Mouse (Mus musculus): ENCODE results near the gene Rbfox3.

Gene Rbfox3

DNA sequence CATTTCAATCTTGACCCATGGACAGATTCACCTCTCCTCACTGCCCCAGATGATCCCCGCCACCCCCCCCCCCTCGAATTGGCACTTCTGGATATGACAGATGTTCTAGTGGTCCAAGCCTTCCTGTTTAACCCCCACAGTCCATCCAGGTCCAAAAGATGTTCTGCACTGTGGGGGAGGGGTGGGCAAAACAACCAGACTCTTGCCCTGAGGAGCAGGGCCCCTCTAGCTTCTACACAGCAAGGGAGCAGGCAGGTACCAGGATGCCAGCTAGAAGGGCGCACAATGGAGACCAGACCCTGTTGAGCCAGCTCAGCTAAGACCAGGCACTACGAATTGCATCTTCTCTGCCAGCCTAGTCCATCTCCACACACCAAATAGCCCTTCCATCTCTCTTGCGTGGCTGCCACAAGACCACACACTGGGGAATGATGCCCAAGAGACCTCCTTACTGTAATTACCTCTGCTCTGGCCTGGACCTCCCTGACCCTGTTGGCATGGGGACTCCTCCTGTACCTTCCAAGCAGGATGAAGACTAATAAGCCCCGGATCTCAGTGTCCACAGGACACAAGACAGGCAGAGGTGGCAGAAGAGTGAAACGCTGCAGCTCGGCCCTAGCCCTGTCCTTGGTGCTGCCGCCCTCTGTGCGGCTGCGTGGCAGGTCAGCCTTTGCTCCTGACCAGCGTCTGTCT lies 5.1 kb downstream of the Rbfox3 start:
- no peak for DNase-seq (ENCODE audit: low spot score in 2 of 2)

DNA sequence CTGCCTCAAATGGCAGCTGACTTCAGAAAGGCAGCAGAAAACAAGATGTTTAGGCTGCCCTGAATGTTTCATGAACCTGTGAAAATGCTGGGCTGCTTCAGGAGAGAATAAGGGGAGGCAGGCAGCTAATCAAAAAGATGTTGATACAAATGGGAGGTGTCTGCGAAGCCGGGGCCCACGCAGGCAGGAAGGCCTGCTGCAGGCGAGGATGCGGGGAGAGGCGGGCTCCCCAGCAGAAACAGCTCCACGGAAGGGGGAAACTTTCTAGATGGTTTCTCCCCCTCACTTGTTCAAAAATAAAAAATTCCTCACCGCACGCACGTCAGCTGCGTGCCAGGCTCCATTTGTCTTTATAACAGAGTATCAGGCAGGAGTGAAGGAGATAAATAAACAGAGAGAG lies 5.7 kb downstream of the Rbfox3 start:
- DNase-seq (ENCODE audit: low spot score in 2 of 2), result no peak

DNA sequence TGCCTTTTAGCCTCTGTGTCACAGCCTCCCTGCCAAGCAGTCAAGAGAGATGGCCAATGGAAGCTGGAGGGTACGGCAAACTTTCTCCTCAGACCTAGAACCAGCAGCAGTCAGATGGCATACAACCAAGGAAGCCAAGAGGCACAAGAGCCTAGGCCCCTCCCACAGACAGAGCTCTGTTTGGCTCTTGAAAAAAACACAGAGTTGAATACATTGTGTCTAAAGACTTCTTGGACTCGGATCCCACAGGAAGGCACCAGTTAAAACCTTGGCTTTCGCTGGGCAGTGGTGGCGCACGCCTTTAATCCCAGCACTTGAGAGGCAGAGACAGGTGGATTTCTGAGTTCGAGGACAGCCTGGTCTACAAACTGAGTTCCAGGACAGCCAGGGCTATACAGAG lies 7.1 kb downstream of the Rbfox3 start:
- DNase-seq (ENCODE audit: low spot score in 2 of 2), result no peak

DNA sequence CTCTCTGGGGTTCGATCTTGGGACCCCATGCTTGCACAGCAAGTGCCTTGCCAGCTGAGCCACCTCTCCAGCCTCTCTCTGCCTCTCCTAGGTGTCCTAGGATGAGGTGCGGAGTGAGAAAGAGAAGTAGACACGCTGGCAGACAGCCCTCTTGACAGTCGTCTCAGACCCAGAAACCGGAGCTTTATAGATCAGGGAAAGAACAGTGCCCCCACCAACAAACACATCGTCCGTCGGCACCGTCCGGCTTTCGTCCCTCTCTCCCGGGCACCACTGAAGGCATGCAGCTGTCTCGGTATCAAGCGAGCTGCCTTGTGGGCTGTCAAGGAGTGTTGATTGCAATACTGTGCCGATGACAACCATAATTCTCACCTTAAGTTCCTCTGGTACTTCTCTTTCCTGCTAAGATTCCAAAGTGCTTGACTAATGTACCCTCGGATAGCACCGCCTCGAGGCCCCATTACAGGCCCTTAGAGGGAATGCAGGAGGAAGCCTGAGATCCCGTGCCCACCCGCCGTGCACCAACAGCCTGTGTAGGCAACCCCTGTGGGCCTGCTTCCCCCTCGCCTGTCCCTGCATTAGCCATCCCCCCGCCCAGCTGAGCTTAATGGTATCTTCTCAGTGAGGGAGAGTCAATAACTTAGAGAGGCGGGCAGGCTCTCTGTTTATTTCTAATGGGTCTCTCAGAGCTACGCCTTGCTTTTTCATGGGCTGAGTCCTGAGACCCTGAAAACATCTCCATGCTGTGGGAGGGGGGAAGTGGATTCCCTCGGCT lies 11.4 kb downstream of the Rbfox3 start:
- DNase-seq (ENCODE audit: low spot score in 2 of 2), result no peak

DNA sequence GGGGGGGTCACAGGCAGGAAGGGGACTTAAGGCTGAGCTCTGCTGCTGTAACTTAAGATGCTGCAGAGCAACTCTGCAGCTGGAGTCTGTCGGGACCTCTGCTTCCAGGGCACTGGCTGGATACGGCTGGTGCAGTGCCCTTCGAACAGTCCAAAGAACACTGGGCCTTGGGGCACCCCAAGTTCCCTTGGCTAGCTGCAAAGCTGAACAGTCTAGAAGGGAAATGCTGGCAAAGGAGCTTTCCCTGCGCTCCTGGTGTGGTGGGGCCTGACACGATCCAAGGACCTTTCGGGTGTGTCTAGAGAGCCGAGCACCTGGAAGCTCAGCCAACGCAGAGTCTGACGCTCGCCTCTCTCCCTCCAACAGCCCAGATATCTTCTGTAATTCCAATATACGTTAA lies 12.8 kb downstream of the Rbfox3 start:
- no peak for DNase-seq (ENCODE audit: low spot score in 2 of 2)

DNA sequence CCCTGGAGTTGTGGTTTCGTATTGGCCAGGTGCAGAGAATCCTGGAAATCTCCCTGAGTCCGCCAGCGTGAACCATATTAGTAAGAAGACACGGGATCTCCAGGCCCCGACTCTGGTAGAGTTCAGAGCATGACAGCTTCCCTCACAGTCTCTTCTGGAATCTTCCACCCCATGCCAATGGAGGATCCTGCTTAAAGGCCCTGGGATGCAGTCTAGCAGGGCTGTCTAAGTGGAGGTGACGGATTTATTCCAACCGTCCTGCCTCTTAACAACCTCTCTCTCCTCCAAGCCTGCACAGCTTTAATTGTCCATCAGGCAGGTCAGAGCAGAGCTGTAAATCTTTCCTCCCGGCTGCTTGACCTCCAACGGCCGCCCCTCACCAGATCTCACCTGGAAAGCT lies 13.2 kb downstream of the Rbfox3 start:
- DNase-seq (ENCODE audit: low spot score in 2 of 2), result no peak

DNA sequence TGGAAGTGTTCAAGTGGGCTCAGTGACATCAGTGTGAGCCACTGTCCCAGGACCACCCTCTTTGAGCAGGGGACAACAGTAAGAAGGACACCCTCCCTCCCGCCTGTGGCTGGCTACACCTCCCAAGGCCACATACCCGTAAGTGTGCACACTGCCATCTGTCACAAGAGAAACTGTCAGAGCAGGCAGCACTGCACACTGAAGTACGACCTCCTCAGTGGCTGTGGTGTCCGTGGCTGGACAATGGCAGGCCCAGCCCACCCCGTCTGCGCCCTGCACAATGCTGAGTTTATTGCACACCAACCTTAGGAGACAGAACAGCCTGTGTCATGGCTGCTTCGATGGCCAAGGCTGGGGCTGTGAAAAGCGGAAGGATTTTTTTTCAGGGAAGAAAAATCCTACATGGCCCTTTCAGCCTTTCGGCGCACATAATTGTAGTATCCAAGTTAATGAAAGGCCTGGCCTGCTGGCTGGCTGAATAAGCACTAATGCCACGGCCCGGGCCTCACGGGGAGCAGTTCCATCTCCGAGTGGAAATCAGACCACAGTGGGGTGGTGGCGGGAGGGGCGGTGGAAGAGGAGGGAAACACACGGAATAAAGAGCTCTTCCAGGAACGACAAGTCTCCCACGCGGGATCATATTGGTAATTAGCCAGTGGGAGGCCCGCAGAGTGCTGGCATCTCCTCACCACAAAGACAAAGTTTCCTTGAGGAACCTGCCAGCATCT lies 14.1 kb downstream of the Rbfox3 start:
- DNase-seq (ENCODE audit: low spot score in 2 of 2), result no peak

DNA sequence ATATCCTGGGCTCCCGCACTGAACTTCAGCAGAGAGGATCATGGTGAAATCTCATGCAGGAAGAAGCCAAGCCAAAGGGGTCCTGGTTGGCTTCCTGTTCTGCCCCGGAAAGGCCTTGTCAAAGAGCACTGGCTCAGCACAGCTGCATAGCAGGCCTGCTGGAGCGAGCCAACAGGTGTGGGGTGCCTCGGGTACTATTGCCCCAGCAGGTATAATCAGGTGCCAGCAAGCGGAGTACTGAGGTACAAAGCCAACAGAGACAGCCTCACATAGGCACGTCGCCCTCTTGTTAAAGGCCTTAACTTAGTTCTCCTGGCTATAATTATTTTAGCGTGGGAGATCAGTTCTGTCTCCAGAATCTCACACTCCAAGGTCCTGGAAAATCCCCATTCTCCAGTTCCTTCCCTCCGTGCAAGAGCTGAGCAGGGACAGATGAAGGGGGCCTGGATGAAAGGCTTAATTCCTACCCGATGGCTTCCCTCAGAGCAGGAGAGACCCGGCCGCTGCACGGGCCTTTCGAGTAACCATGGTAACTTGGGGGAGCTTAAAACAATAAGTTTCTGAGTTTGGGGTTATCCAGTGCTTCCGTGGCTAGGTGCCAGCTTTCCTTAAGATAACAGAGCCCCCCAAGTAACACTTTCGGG lies 15.2 kb downstream of the Rbfox3 start:
- DNase-seq (ENCODE audit: low spot score in 2 of 2), result no peak

DNA sequence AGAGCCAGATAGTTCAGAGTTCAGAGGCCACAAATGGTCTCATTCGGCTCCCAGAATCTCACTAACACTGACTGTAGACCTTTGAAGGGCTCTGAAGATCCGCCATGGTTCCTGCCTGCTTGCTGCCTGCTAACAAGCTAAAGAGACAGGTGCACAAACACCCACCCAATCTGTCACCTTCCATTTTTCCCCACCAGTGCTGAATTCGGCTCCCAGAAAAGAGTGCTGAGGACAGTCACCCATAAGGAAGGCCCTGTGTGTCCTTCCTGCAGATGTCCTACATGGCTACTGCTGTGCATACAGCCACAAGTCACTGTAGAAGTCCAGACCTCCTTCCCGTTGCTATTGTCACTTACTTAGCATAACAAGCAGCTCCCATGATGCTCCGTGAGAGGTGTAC lies 16.6 kb downstream of the Rbfox3 start:
- DNase-seq (ENCODE audit: low spot score in 2 of 2), result no peak

DNA sequence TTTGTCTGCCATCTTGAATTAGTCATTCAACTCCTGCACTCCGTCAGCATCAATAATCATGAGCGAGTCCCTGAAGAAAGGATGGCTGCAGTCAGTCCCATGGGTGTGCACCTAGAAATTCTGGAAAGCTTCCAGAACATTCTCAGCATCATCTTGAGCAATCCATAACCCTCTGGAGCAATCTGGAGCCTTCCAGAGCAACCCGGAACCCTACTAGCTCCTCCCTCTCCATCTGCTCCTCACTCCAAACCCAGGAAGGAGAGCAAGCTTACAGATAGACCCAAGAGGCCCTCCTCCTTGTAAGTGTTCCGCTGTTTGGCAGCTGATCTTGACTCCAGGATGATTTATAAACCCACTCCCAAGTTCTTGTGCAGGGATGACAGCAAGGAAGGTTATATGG lies 17.2 kb downstream of the Rbfox3 start:
- DNase-seq (ENCODE audit: low spot score in 2 of 2), result no peak

DNA sequence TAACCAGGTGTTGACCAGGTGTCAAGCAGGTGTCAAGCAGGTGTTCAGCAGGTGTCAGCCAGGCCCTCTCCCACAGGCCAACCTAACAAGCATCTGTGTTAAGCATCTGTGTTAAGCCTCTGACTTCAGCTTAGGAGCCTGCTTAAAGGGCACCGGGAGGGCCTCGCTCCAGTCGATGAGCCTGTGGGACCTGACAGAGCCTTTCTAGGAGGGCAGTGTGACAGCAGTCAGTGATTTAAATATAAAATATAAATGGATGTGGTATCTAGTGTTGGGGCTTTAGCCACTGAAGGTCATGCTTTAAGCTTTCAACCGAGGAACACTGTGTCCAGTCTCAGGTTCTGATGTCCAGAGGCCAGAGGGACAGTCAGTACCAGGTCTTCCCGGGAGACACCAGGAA lies 18.5 kb downstream of the Rbfox3 start:
- no peak for DNase-seq (ENCODE audit: low spot score in 2 of 2)

DNA sequence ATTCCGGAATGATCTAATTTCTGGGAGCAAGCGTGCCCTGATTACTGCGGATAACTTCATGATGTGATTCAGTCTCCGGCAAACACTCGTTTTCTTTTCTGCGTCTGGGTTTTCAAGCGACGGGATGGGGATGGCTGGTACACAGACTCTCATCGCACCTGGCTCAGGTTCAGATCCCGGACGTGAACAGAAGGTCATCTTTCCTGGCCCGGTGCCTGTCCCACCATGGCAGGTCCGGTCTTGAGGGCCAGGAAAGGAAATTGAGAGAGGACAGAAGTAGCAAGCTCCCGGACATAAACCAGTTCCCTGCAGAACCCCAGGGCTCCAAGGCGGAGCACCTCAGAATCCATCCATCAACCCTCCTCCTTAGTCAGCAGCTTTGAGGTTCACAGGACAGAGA lies 19.9 kb downstream of the Rbfox3 start:
- DNase-seq (ENCODE audit: low spot score in 2 of 2), result no peak

DNA sequence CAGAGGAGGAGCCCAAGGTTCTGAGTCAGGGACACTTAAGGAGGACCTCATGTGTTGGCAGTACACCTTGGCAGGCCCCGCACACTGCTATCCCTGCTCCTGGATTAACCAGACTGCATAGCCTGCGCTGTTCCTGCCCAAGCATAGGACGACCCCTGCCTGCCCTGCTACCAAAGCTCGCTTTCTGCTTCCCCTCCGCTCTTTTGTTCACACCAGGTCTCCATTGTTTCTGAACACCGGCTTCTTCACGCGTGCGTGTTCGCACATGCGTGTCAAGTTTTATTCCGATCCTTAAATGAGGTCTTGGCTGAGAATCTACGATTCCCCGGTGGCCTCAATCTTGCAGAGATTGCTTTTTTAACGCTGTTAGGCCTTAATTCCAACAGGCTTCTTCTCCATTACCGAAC lies 20.4 kb downstream of the Rbfox3 start:
- DNase-seq (ENCODE audit: low spot score in 2 of 2), result no peak

DNA sequence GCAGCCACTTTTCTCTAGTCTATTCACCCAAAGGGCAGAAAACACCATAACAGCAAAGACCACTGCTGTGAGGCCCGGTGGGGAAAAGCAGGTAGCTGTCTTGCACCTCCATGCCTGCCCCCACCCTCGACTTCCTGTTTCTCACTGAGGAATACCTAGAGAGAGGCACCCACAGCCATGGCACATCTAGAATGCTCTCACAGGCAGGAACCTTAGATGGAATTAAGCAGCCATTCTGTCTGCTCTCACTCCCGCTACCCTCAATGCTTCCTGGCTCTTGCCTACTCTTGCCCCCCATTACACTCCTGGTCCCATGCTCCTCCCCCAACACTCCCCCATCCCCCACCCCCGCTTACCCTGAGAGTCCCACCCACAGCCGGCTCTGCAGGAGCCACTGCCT lies 20.9 kb downstream of the Rbfox3 start:
- DNase-seq (ENCODE audit: low spot score in 2 of 2), result no peak

DNA sequence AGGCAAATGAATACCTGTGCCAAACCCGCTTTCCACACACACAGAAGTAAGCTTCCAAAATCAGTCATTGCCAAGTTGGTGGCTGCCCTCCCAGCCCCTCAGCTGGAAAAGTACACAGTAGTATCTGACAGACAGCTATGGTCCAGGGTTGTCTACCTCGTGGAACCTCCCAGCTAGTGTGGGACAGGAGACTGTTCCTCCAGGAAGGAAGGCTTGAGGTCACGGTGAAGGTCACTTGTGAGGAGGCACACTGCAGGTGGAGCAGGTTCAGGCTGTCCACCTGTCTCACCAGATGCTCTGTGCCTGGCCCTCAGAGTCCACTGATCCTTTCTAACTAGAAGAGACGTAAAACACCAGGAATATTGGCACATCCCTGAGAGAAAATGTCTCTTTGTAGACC lies 21.9 kb downstream of the Rbfox3 start:
- DNase-seq (ENCODE audit: low spot score in 2 of 2), result no peak

DNA sequence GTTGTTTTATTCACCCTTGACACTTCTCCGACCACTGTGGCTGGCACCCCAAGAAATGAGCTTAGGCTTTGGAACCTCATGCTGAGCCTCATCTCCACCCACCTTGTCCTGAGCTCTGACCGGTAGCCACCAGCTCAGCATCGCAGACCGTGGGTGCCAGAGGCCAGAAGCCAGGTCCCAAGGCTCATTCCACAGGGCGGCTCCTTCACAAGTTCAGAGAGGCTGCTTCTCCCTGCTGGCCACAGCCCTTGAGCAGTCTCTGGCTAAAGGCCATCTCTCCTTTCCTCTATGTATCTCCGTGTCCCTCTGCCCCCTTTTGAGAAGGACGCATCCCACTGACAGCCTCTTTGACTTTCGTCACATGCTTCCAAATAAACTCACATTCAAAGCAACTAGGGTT lies 23.0 kb downstream of the Rbfox3 start:
- DNase-seq (ENCODE audit: low spot score in 2 of 2), result no peak

DNA sequence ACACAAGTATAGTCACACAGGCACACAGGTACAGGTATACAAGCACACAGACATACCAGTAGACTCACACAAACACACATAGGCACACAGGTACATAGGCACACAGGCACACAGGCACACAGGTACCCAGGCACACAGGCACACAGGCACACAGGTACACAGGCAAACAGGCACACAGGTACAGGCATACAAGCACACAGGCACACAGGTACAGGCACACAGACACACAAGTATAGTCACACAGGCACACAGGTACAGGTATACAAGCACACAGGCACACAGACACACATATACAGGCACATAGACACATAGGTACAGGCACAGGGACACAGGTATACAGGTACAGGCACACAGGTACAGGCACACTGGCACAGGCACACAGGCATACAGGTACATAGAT lies 24.2 kb downstream of the Rbfox3 start:
- DNase-seq (ENCODE audit: low spot score in 2 of 2), result no peak

DNA sequence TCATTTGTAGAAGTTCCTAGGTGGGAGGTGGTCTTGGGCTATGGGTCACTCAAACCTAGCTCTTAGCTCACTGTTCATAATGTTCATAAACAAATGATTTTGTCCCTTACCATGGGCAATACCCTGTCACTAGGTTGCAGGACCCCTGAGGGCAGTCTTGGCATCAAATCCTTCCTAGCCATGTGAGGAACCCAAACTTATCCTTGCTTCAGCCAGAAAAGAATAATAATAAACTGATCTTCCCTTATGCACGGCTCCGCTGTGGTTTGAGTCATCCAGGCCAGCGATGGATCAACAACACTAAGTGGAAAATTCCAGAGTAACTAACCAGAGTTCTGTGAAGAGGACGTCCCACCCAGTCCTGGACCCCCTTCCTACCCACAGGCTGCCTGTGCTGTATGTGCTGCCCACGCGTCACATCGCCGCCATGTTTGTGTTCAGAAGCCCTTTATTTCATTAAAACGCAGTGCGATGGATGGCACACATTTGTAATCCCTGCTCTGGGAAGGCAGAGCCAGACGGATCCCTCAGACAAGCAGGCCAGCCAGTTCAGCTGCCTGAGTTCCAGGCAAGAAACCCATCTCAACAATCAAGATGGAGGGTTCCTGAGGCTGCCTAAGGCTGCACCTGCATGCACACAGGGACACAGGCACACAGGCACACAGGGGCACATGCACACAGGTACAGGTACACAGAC lies 25.0 kb downstream of the Rbfox3 start:
- no peak for DNase-seq (ENCODE audit: low spot score in 2 of 2)

DNA sequence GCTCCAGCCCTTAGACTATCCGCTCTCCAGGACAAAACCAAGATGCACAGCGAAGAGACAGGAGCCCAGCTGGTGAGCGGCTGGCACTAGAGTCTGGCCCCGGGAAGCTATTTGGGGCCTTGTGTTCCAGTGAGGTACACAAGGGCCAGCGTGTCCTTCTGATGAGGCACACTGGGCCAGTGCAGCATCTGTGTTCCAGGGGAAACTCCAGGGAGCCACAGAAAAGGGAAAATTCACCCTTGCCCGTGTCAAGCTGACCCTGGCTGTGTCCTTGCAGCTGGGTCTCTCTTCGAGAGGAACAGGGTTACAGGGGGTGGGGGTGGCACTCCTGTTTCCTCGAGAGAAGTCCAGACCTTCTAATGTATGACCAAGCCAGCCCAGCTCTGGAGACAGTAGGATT lies 25.8 kb downstream of the Rbfox3 start:
- no peak for DNase-seq (ENCODE audit: low spot score in 2 of 2)

DNA sequence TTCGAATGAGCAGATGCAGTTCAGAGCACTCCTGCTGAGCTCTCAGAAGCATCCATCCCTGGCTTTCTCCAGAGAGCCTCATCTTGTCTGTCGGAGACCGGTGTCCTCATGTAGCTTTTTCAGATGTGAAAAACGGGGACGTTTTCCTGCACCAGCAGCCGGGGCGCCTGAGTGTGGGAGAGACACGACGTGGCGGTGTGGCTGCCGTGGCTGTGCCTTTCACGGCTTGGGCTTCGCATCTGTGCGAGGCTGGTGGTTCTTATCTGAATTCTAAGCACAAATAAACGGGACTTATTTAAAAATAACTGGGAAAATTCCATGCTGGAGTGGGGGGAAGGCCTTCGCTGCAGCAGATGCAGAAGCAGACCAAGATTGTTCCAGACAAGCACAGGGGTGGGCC lies 26.3 kb downstream of the Rbfox3 start:
- DNase-seq (ENCODE audit: low spot score in 2 of 2), result no peak

DNA sequence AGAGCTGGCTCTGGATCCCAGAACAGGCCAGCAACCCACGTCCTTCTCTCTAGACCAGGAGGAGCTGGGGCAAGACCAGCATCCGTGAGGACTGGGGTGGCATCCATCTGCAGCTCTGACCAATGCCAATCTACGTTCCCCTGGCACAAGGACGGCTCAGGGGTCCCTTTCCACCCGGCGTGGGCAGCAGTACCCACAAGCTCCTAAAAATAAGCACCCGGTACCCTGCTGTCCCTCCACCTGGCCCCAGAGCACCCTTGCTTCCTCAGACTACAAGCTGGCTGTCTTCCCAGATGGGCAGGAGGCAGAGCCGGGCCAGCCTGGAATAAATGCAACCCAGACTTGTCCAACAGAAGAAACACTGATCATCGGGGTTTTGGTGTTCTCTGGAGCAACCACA lies 28.3 kb downstream of the Rbfox3 start:
- DNase-seq (ENCODE audit: low spot score in 2 of 2), result no peak
